Mouse (Mus musculus) MEL-GATA-1-ER (cell line): ENCODE measurements at regions not wholly inside any gene's neighbourhood (a gene's known extent, or its start where the extent isn't known, plus 50 kb on each side); places are given as distances from the start of the nearest gene placed in this dataset.

Source experiments
- DNase-seq: peaks from one replicate; pipeline ENCODE4 v3.0.0-alpha.2; 2012; ENCODE audit warnings: low read depth; ENCODE audit errors: extremely low read depth

- no peak for DNase-seq
These were observed 684.8 kb upstream of the Vstm2a start for GRCm38 (mm10) chr11:15572716-15573115.

- DNase-seq: no peak
These were observed 637.6 kb upstream of the Vstm2a start for GRCm38 (mm10) chr11:15619963-15620362.

- no peak for DNase-seq
These were observed 608.4 kb upstream of the Vstm2a start for GRCm38 (mm10) chr11:15649025-15649680.

- DNase-seq: peak; percentile 66
These were observed 568.5 kb upstream of the Vstm2a start for GRCm38 (mm10) chr11:15689073-15689472.

- DNase-seq: peak; percentile 42
These were observed 559.3 kb upstream of the Vstm2a start for GRCm38 (mm10) chr11:15698001-15698756.

GRCm38 (mm10) chr11:15715987-15716386 lies 541.5 kb upstream of the Vstm2a start:
- DNase-seq: no peak

- DNase-seq: peak; percentile 60
These were observed 540.0 kb upstream of the Vstm2a start for GRCm38 (mm10) chr11:15717536-15717935.

- no peak for DNase-seq
These were observed 519.9 kb upstream of the Vstm2a start for GRCm38 (mm10) chr11:15737621-15738020.

GRCm38 (mm10) chr11:15756006-15756405 lies 501.5 kb upstream of the Vstm2a start:
- DNase-seq: no peak

GRCm38 (mm10) chr11:15769651-15770617 lies 487.6 kb upstream of the Vstm2a start:
- no peak for DNase-seq
